Mouse (Mus musculus) small intestine, adult 2 months (tissue): Measurements from ENCODE around the gene Cd200r3. TPM values are rescaled to one million over a fixed set of nuclear protein-coding genes. Genes with fewer than 3 reads are reported as not detected.

Source experiments
- H3K27ac ChIP-seq: fragments of 200-500 bp; 2 replicates; pipeline ENCODE4 v1.5.1; 2012; ENCODE audit warnings: low read depth, low read length, control low read depth, inconsistent platforms; ENCODE audit not compliant: insufficient read depth
- H3K27me3 ChIP-seq: fragments of 200-500 bp; 2 replicates; pipeline ENCODE4 v1.6.1; 2012; ENCODE audit warnings: mild to moderate bottlenecking, moderate library complexity, low read length, inconsistent platforms; ENCODE audit not compliant: control insufficient read depth, insufficient read depth
- H3K36me3 ChIP-seq: fragments of 200-500 bp; 2 replicates; pipeline ENCODE4 v1.6.1; 2012; ENCODE audit warnings: mild to moderate bottlenecking, low read length, control low read depth, inconsistent platforms; ENCODE audit not compliant: control insufficient read depth, insufficient read depth
- H3K4me1 ChIP-seq: fragments of 200-500 bp; 2 replicates; pipeline ENCODE4 v1.6.1; 2012; ENCODE audit warnings: low read length, inconsistent platforms, mixed read lengths; ENCODE audit not compliant: control insufficient read depth, insufficient read depth, insufficient read length
- H3K4me3 ChIP-seq: fragments of 200-500 bp; 2 replicates; pipeline ENCODE4 v1.5.1; 2012; ENCODE audit warnings: low read depth, mild to moderate bottlenecking, control low read depth, inconsistent platforms, low read length, moderate library complexity
- CTCF ChIP-seq: fragments of 200-500 bp; IDR thresholded peaks from 2 replicates; pipeline ENCODE4 v1.5.1; 2012; ENCODE audit warnings: low read depth, mild to moderate bottlenecking, control low read depth, inconsistent platforms, low read length, moderate library complexity, mixed read lengths; ENCODE audit not compliant: insufficient replicate concordance, insufficient read length; ENCODE audit errors: extremely low read depth
- POLR2A ChIP-seq: fragments of 200-500 bp; IDR thresholded peaks from 2 replicates; pipeline ENCODE4 v1.6.1; 2012; ENCODE audit warnings: low read depth, mild to moderate bottlenecking, control low read depth, inconsistent platforms, low read length, moderate library complexity
- WGBS: fragments of 180-500 bp; shearing (Covaris S2); methylation state at CpG from one replicate; pipeline ENCODE4 v1.1.7; 2018; 5-methylcytosine and 5-hydroxymethylcytosine counted together
- polyA plus RNA-seq: library from polyadenylated mRNA; depleted of rRNA; stranded (reverse); fragments of >200 nt; gene quantifications from 2 replicates; pipeline ENCODE4 v1.2.3, GENCODE M21; 2012

Cd200r3 gene
- polyA plus RNA-seq, 1 experiment, result not detected

DNA sequence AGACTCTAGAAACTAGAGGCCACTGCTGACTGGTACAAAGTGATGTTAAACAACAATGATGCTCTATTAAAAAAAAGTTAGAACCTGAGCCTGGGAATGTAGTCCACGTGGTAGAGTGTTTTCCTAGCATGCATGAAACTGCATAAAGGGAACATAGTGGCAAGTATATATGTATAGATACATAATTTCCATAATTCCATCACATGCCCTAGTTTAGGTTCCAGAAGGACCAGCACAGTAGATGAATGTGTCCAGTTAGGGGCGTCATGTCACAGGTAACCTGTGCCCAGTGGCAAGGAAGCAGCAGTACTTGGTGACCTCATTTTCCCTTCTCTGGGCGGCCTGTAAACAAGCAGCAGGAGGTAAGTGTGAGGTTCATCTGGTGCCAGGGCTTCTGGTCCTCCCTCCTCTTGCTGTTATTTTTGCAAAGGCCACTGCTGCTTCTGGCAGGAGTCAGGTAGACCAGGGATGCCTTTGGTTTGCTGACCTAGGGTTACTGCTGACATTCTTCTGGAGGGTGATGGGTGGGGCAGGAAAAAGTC lies 35.9 kb downstream of the Cd200r3 start:
- no peak overlapping the region for H3K27ac ChIP-seq
- 0 out of 2 replicates have a peak, but pooled peaks cover 2% of the 10 kb centered on the region for H3K4me1 ChIP-seq
- H3K36me3 ChIP-seq, result no peaks in the 10 kb centered on the region
- TF ChIP-seq POLR2A (no peak), CTCF (no peak)
- no peaks in the 10 kb centered on the region for H3K27me3 ChIP-seq
- H3K4me3 ChIP-seq, result no peak overlapping the region
- WGBS, result 72% methylated on average over 3 of the region's 3 CpGs

GRCm38 (mm10) chr16:44982972-44983371 lies 39.5 kb downstream of the Cd200r3 start:
- Histone ChIP-seq H3K27me3 (no peaks in the 10 kb centered on the region), H3K36me3 (no peaks in the 10 kb centered on the region), H3K4me1 (0 out of 2 replicates have a peak, but pooled peaks cover 2% of the 10 kb centered on the region), H3K27ac (no peak overlapping the region), H3K4me3 (no peak overlapping the region)
- 78% methylated on average over 2 of the region's 2 CpGs for WGBS
- TF ChIP-seq POLR2A, result no peak
- TF ChIP-seq CTCF, result no peak

GRCm38 (mm10) chr16:44983379-44984060 lies 40.0 kb downstream of the Cd200r3 start:
- Histone ChIP-seq H3K36me3 (no peaks in the 10 kb centered on the region), H3K27ac (no peak overlapping the region), H3K27me3 (no peaks in the 10 kb centered on the region), H3K4me3 (no peak overlapping the region), H3K4me1 (0 out of 2 replicates have a peak, but pooled peaks cover 2% of the 10 kb centered on the region)
- no peak for TF ChIP-seq CTCF
- TF ChIP-seq POLR2A, result no peak
- 71% methylated on average over 3 of the region's 3 CpGs for WGBS

- H3K4me3 ChIP-seq, result no peak overlapping the region
- no peak overlapping the region for H3K27ac ChIP-seq
- no peaks in the 10 kb centered on the region for H3K27me3 ChIP-seq
- TF ChIP-seq CTCF, result no peak
- TF ChIP-seq POLR2A, result no peak
- H3K36me3 ChIP-seq, result no peaks in the 10 kb centered on the region
- H3K4me1 ChIP-seq, result 0 out of 2 replicates have a peak, but pooled peaks cover 2% of the 10 kb centered on the region
Measured at GRCm38 (mm10) chr16:44984111-44984510, 40.6 kb downstream of the Cd200r3 start.

GRCm38 (mm10) chr16:44984925-44985324 lies 41.4 kb downstream of the Cd200r3 start:
- no peak overlapping the region for H3K27ac ChIP-seq
- TF ChIP-seq POLR2A (no peak), CTCF (no peak)

GRCm38 (mm10) chr16:44986029-44986428 lies 42.6 kb downstream of the Cd200r3 start:
- Histone ChIP-seq H3K27ac (no peak overlapping the region), H3K36me3 (no peaks in the 10 kb centered on the region), H3K4me3 (no peak overlapping the region), H3K4me1 (no peaks in the 10 kb centered on the region), H3K27me3 (no peaks in the 10 kb centered on the region)
- TF ChIP-seq CTCF (no peak), POLR2A (no peak)
- 41% methylated on average over 2 of the region's 2 CpGs for WGBS

More at GRCm38 (mm10) chr16:44984925-44985324, 41.4 kb downstream of the Cd200r3 start:
- H3K27me3 ChIP-seq, result no peaks in the 10 kb centered on the region
- H3K4me1 ChIP-seq, result no peaks in the 10 kb centered on the region
- WGBS, result 77% methylated on average over 3 of the region's 3 CpGs
- no peaks in the 10 kb centered on the region for H3K36me3 ChIP-seq
- H3K4me3 ChIP-seq, result no peak overlapping the region

- 88% methylated on average over 4 of the region's 4 CpGs for WGBS
- no peaks in the 10 kb centered on the region for H3K36me3 ChIP-seq
- H3K27ac ChIP-seq, result no peak overlapping the region
- TF ChIP-seq CTCF, result no peak
- no peak for TF ChIP-seq POLR2A
- H3K27me3 ChIP-seq, result no peaks in the 10 kb centered on the region
- no peak overlapping the region for H3K4me3 ChIP-seq
- no peaks in the 10 kb centered on the region for H3K4me1 ChIP-seq
Measured at GRCm38 (mm10) chr16:44988667-44989357, 45.3 kb downstream of the Cd200r3 start.
